ENCODE assay signal across 8 mouse cellular contexts in the genomic region with DNA sequence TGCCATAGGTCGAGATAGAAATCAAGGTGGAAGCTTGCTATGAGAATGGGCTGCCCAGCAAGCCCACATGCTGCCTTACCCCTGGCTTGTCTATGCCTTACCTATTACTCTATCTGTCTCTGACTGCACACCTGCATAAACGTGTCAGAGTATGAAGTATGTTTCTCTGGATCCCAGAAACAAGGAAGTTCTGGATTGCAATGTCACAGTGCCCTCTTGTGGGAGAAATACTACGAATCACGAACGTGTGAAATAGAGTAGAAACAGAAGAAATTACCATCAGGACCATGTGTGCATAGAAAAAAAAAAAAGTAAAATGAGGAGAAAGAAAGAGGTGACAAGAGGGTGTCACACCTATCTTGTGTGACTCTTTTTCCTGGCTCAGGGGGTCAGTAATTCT.
A peak's percentile ranks its signal among the peaks of the same experiment; 100 is the strongest.
DNase-seq lines count a peak whose midpoint lies in the region; ATAC-seq and TF ChIP-seq lines count a peak whose summit lies in the region.

No protein-coding gene starts in this region.

- ATAC-seq in CD4-positive, CD25-positive, alpha-beta regulatory T cell, adult 4 months = no peak
- ATAC-seq in neutrophil, adult 5-6 weeks (ENCODE audit: extremely low read depth, insufficient number of reproducible peaks, low FRiP score, poor library complexity, severe bottlenecking) = peak; percentile 67; the same call in 1 of the 2 replicates

- no peaks in the 10 kb centered on the region for H3K4me1 ChIP-seq in MEL (ENCODE audit: control insufficient read depth in 1 of 2, insufficient read depth in 2 of 2, low read length in 2 of 2)

- peak; percentile 17 for DNase-seq in CD4-positive, CD25-positive, alpha-beta regulatory T cell, adult 2 months (ENCODE audit: low read depth, low spot score)
- peak; percentile 47 for DNase-seq in layer of hippocampus, adult 11-12 months (ENCODE audit: low spot score)
- no peak for DNase-seq in layer of hippocampus, postnatal 36 days
- DNase-seq in MEL (ENCODE audit: low read depth, low spot score) = peak; percentile 62
- DNase-seq in fibroblast of lung, adult 2 months (ENCODE audit: low read depth) = peak; percentile 0
- no peak for DNase-seq in adrenal gland, postnatal 25 days

- H3K27me3 ChIP-seq in MEL (ENCODE audit: control insufficient read depth in 1 of 2, insufficient read depth in 2 of 2, low read length in 2 of 2) = no peaks in the 10 kb centered on the region

- no peak overlapping the region for H3K4me3 ChIP-seq in MEL (ENCODE audit: control insufficient read depth in 1 of 2, insufficient read depth in 1 of 2, low read depth in 2 of 2, low read length in 2 of 2)

- no peaks in the 10 kb centered on the region for H3K9me3 ChIP-seq in MEL (replicated peaks; ENCODE audit: insufficient read depth, low read length)

- H3K9ac ChIP-seq in MEL (ENCODE audit: control insufficient read depth, low read depth, low read length, poor library complexity, severe bottlenecking) = no peak overlapping the region

- no peaks in the 10 kb centered on the region for H3K36me3 ChIP-seq in MEL (ENCODE audit: control insufficient read depth in 1 of 2, insufficient read depth in 2 of 2, low read length in 2 of 2)

- peak in 2 of 3 experiments; percentile 56 to 80; a peak in 4 of 6 replicates for TF ChIP-seq CTCF in MEL (IDR thresholded peaks at IDR 0.05 in 2 of 3, conservative IDR thresholded peaks at IDR 0.05 in 1 of 3; ENCODE audit: control insufficient read depth in 1 of 3, insufficient read depth in 1 of 3, low read depth in 2 of 3, low read length in 3 of 3, poor library complexity in 1 of 3, severe bottlenecking in 1 of 3)

- peak; percentile 82 for TF ChIP-seq RAD21 in MEL (IDR thresholded peaks at IDR 0.05; ENCODE audit: low read depth, low read length)

- TF ChIP-seq EP300 in MEL (IDR thresholded peaks at IDR 0.05; ENCODE audit: low read depth in 1 of 2, low read length in 2 of 2) = no peak; a peak in 1 of 4 replicates

- H3K27ac ChIP-seq in MEL (ENCODE audit: control insufficient read depth, low read depth, low read length) = no peak overlapping the region

- TF ChIP-seq POLR2A in MEL (IDR thresholded peaks at IDR 0.05; ENCODE audit: control insufficient read depth in 1 of 2, insufficient read depth in 1 of 2, low read depth in 1 of 2, low read length in 2 of 2, poor library complexity in 1 of 2) = no peak

- no peaks in the 10 kb centered on the region for H3K79me2 ChIP-seq in MEL (ENCODE audit: control insufficient read depth, insufficient read depth, low read length, poor library complexity)

TF ChIP-seq in MEL, 35 proteins besides CTCF, POLR2A, EP300 and RAD21:
- TF ChIP-seq ETS1 (IDR thresholded peaks at IDR 0.05; ENCODE audit: low read depth, low read length) (no peak), GATA1 (IDR thresholded peaks at IDR 0.05; ENCODE audit: low read depth, low read length) (no peak), SMC3 (IDR thresholded peaks at IDR 0.05; ENCODE audit: low read depth, low read length) (peak; percentile 72), CHD1 (IDR thresholded peaks at IDR 0.05; ENCODE audit: low read depth, low read length) (no peak), ZC3H11A (IDR thresholded peaks at IDR 0.05; ENCODE audit: low read depth, low read length) (peak; percentile 51; the same call in 1 of the 2 replicates), ELF1 (IDR thresholded peaks at IDR 0.05; ENCODE audit: low read depth, low read length) (0 out of 2 replicates have a peak, but pooled peaks have one; percentile 15)
TF ChIP-seq in MEL: peak in this region for 3.

Comparison
In these comparisons a context has a peak if more than half of its experiments do, and no peak if none do; other contexts are left out.
1. DNase-seq: peak in CD4-positive, CD25-positive, alpha-beta regulatory T cell, adult 2 months (single experiment), layer of hippocampus, adult 11-12 months (single experiment), MEL (single experiment) and fibroblast of lung, adult 2 months (single experiment); none in layer of hippocampus, postnatal 36 days (0 of 2) and adrenal gland, postnatal 25 days (single experiment).